Mouse (Mus musculus) CH12.LX (cell line): ENCODE results near the gene Ap1s3. TPM values are rescaled to one million over a fixed set of nuclear protein-coding genes. Genes with fewer than 3 reads are reported as not detected.

Source experiments
- DNase-seq: peaks from one replicate; pipeline ENCODE4 v3.0.0-alpha.2; 2013; ENCODE audit errors: extremely low read depth
- H3K27ac ChIP-seq: 2 replicates; pipeline ENCODE4 v1.5.1; 2012; ENCODE audit warnings: low read depth, mild to moderate bottlenecking, control low read depth, moderate library complexity; ENCODE audit not compliant: insufficient read depth
- H3K27me3 ChIP-seq: replicated peaks from 2 replicates; pipeline ENCODE3; 2012; ENCODE audit warnings: inconsistent platforms
- H3K36me3 ChIP-seq, 2 experiments: replicated peaks in 1 of 2; 2 replicates each; pipeline versions ENCODE3 to v1.6.1; 2012; ENCODE audit warnings: inconsistent platforms in 1 of 2, low read length in 1 of 2, mild to moderate bottlenecking in 1 of 2, mixed read lengths in 1 of 2, moderate library complexity in 1 of 2; ENCODE audit not compliant: control insufficient read depth in 1 of 2, insufficient read depth in 1 of 2
- H3K4me1 ChIP-seq, 2 experiments: 2 replicates each; pipeline ENCODE4 v1.6.1; 2012; ENCODE audit warnings: inconsistent platforms in 1 of 2, moderate library complexity in 1 of 2; ENCODE audit not compliant: insufficient read depth in 2 of 2, control insufficient read depth in 1 of 2
- H3K4me2 ChIP-seq: 2 replicates; pipeline ENCODE4 v1.6.1; 2012; ENCODE audit warnings: low read depth, mild to moderate bottlenecking, control low read depth; ENCODE audit not compliant: poor library complexity, insufficient read depth, severe bottlenecking
- H3K4me3 ChIP-seq, 3 experiments: fragments of 150-350 bp in 1 of 3; sonication (generic) in 1 of 3; replicated peaks in 1 of 3; 2 replicates each; pipeline versions ENCODE3 to v1.5.1; 2011 to 2012; ENCODE audit warnings: low read depth in 2 of 3, low read length in 2 of 3, mild to moderate bottlenecking in 2 of 3, moderate library complexity in 2 of 3, control low read depth in 1 of 3, improper control_type of control experiment in 1 of 3, inconsistent platforms in 1 of 3, mixed read lengths in 1 of 3; ENCODE audit not compliant: poor library complexity in 1 of 3
- H3K79me2 ChIP-seq: replicated peaks from 2 replicates; pipeline ENCODE4 v1.6.1; 2012; ENCODE audit warnings: mild to moderate bottlenecking, moderate library complexity; ENCODE audit not compliant: control insufficient read depth, poor library complexity, insufficient read depth, severe bottlenecking; ENCODE audit errors: extremely low read depth
- H3K9ac ChIP-seq: 2 replicates; pipeline ENCODE4 v1.6.1; 2012; ENCODE audit warnings: low read depth, mild to moderate bottlenecking, control low read depth, moderate library complexity; ENCODE audit not compliant: insufficient read depth
- H3K9me3 ChIP-seq: replicated peaks from 2 replicates; pipeline ENCODE3; 2012; ENCODE audit warnings: low read length, inconsistent platforms, mixed read lengths
- BHLHE40 ChIP-seq: IDR thresholded peaks from 2 replicates; pipeline ENCODE4 v1.6.1; 2011; ENCODE audit warnings: mild to moderate bottlenecking, low read depth, low read length, improper control_type of control experiment
- E2F4 ChIP-seq: IDR thresholded peaks from 2 replicates; pipeline ENCODE4 v1.6.1; 2011; ENCODE audit warnings: low read depth, low read length, improper control_type of control experiment; ENCODE audit not compliant: insufficient replicate concordance
- ETS1 ChIP-seq: conservative IDR thresholded peaks from 2 replicates; pipeline ENCODE4 v1.6.1; 2012; ENCODE audit warnings: low read depth, mild to moderate bottlenecking, inconsistent platforms, low read length, improper control_type of control experiment, moderate library complexity
- HCFC1 ChIP-seq: IDR thresholded peaks from 2 replicates; pipeline ENCODE4 v1.6.1; 2012; ENCODE audit warnings: low read depth, mild to moderate bottlenecking, inconsistent platforms, low read length, improper control_type of control experiment
- JUN ChIP-seq: IDR thresholded peaks from 2 replicates; pipeline ENCODE4 v1.6.1; 2011; ENCODE audit warnings: low read depth, mild to moderate bottlenecking, low read length, improper control_type of control experiment, moderate library complexity; ENCODE audit not compliant: insufficient read depth
- JUND ChIP-seq: conservative IDR thresholded peaks from 2 replicates; pipeline ENCODE4 v1.6.1; 2011; ENCODE audit warnings: low read depth, low read length, improper control_type of control experiment
- MAFK ChIP-seq: IDR thresholded peaks from 2 replicates; pipeline ENCODE4 v1.6.1; 2011; ENCODE audit warnings: low read length, improper control_type of control experiment; ENCODE audit not compliant: insufficient replicate concordance
- MAX ChIP-seq: IDR thresholded peaks from 2 replicates; pipeline ENCODE4 v1.6.1; 2011; ENCODE audit warnings: low read length, improper control_type of control experiment
- MAZ ChIP-seq: IDR thresholded peaks from 2 replicates; pipeline ENCODE4 v1.6.1; 2012; ENCODE audit warnings: low read depth, mild to moderate bottlenecking, inconsistent platforms, low read length, improper control_type of control experiment, moderate library complexity
- MEF2A ChIP-seq: IDR thresholded peaks from 2 replicates; pipeline ENCODE4 v1.6.1; 2014; ENCODE audit warnings: low read depth, mild to moderate bottlenecking, inconsistent platforms, low read length, improper control_type of control experiment, borderline replicate concordance
- MYC ChIP-seq: IDR thresholded peaks from 2 replicates; pipeline ENCODE4 v1.6.1; 2011; ENCODE audit warnings: low read depth, mild to moderate bottlenecking, improper control_type of control experiment, low read length
- NELFE ChIP-seq: IDR thresholded peaks from 2 replicates; pipeline ENCODE4 v1.6.1; 2011; ENCODE audit warnings: low read depth, low read length, improper control_type of control experiment
- POLR2A ChIP-seq: IDR thresholded peaks from 2 replicates; pipeline ENCODE4 v1.6.1; 2011; ENCODE audit warnings: low read depth, mild to moderate bottlenecking, improper control_type of control experiment, low read length
- RAD21 ChIP-seq: IDR thresholded peaks from 2 replicates; pipeline ENCODE4 v1.6.1; 2011; ENCODE audit warnings: low read depth, mild to moderate bottlenecking, low read length, improper control_type of control experiment, moderate library complexity
- RCOR1 ChIP-seq: conservative IDR thresholded peaks from 2 replicates; pipeline ENCODE4 v1.6.1; 2012; ENCODE audit warnings: low read depth, mild to moderate bottlenecking, inconsistent platforms, low read length, improper control_type of control experiment
- SMC3 ChIP-seq: IDR thresholded peaks from 2 replicates; pipeline ENCODE4 v1.6.1; 2011; ENCODE audit warnings: low read depth, low read length, improper control_type of control experiment
- TCF12 ChIP-seq: IDR thresholded peaks from 2 replicates; pipeline ENCODE4 v1.6.1; 2014; ENCODE audit warnings: low read depth, mild to moderate bottlenecking, inconsistent platforms, low read length, improper control_type of control experiment
- UBTF ChIP-seq: IDR thresholded peaks from 2 replicates; pipeline ENCODE4 v1.6.1; 2012; ENCODE audit warnings: low read depth, mild to moderate bottlenecking, inconsistent platforms, low read length, improper control_type of control experiment, moderate library complexity
- USF1 ChIP-seq: IDR thresholded peaks from 2 replicates; pipeline ENCODE4 v1.6.1; 2014; ENCODE audit warnings: low read depth, mild to moderate bottlenecking, inconsistent platforms, low read length, improper control_type of control experiment
- ZMIZ1 ChIP-seq: IDR thresholded peaks from 2 replicates; pipeline ENCODE4 v1.6.1; 2012; ENCODE audit warnings: low read depth, mild to moderate bottlenecking, inconsistent platforms, low read length, improper control_type of control experiment
- ZNF384 ChIP-seq: IDR thresholded peaks from 2 replicates; pipeline ENCODE4 v1.6.1; 2012; ENCODE audit warnings: low read depth, low read length, improper control_type of control experiment, inconsistent platforms
- dilution Hi-C: fragments of 300-500 bp; cut with MboI; formaldehyde crosslinking; loops from 2 replicates; pipeline ENCODE4 v1.14.3; 2020; ENCODE audit warnings: low sequenced_read_pairs; ENCODE audit not compliant: extremely low pct_unique_long_range_greater_than_20kb, extremely low pct_ligation_motif_present
- in situ Hi-C: fragments of 300-500 bp; cut with MboI; formaldehyde crosslinking; loops from 3 replicates; pipeline ENCODE4 v1.14.3; 2019; ENCODE audit warnings: low sequenced_read_pairs, low pct_ligation_motif_present, low pct_unique_long_range_greater_than_20kb, mixed read lengths
- polyA plus RNA-seq: library from polyadenylated mRNA; unstranded; fragments of >175 nt; gene quantifications from 2 replicates; pipeline ENCODE4 v1.2.1, GENCODE M21; 2012; ENCODE audit warnings: low read depth; ENCODE audit not compliant: insufficient read length
- total RNA-seq, 2 experiments: library from RNA; depleted of rRNA; stranded (reverse); fragments of 300-350 nt in 1 of 2; fragments of >200 nt in 1 of 2; gene quantifications; 2 replicates each; pipeline ENCODE4 v1.2.3; 2012 to 2014

Ap1s3 gene
- total and polyA plus RNA-seq, 3 experiments, result 10.5 to 36.6 (median 13.9) TPM

- H3K4me2 ChIP-seq, result no peak overlapping the region
- H3K9me3 ChIP-seq, result no peaks in the 10 kb centered on the region
- H3K4me1 ChIP-seq, result peaks cover 0 to 8% of the 10 kb centered on the region in 2 experiments; a peak in 2 of 4 replicates
- no peaks in the 10 kb centered on the region for H3K27me3 ChIP-seq
- dilution Hi-C loops, result no loop called here
- no peak overlapping the region for H3K9ac ChIP-seq
- H3K4me3 ChIP-seq, result no peak overlapping the region
- TF ChIP-seq E2F4, result no peak
- TF ChIP-seq MYC, result no peak
- no peak for TF ChIP-seq SMC3
- no peak overlapping the region for H3K27ac ChIP-seq
- H3K36me3 ChIP-seq, result peaks cover 47 to 85% of the 10 kb centered on the region in 2 experiments
- DNase-seq, result no peak
- no peaks in the 10 kb centered on the region for H3K79me2 ChIP-seq
- in situ Hi-C loops, result no loop called here
Observed at GRCm38 (mm10) chr1:79706707-79707106, 34.9 kb upstream of the Ap1s3 start.

GRCm38 (mm10) chr1:79704672-79705071 is 32.9 kb upstream of the Ap1s3 start:
- dilution Hi-C loops (no loop called here), in situ Hi-C loops (no loop called here)
- H3K27me3 ChIP-seq, result no peaks in the 10 kb centered on the region
- no peak for TF ChIP-seq USF1
- no peak for TF ChIP-seq MAZ
- no peak for TF ChIP-seq BHLHE40
- TF ChIP-seq NELFE, result no peak
- TF ChIP-seq MEF2A, result no peak
- no peak for TF ChIP-seq JUND
- TF ChIP-seq RCOR1, result no peak
- no peak for TF ChIP-seq SMC3
- no peak for TF ChIP-seq ZMIZ1
- TF ChIP-seq TCF12, result no peak
- no peak overlapping the region for H3K4me3 ChIP-seq
- H3K4me2 ChIP-seq, result no peak overlapping the region
- H3K27ac ChIP-seq, result no peak overlapping the region
- no peak overlapping the region for H3K9ac ChIP-seq
- DNase-seq, result no peak
- H3K9me3 ChIP-seq, result no peaks in the 10 kb centered on the region
- H3K4me1 ChIP-seq, result no peaks in the 10 kb centered on the region
- peaks cover 51 to 83% of the 10 kb centered on the region in 2 experiments for H3K36me3 ChIP-seq
- H3K79me2 ChIP-seq, result no peaks in the 10 kb centered on the region

GRCm38 (mm10) chr1:79703520-79703919 is 31.7 kb upstream of the Ap1s3 start:
- H3K4me2 ChIP-seq, result no peak overlapping the region
- TF ChIP-seq UBTF, result no peak
- no peak for TF ChIP-seq TCF12
- no peak for TF ChIP-seq ETS1
- no peak for TF ChIP-seq MAZ
- no peak for TF ChIP-seq MAX
- no peak for TF ChIP-seq BHLHE40
- no peak for TF ChIP-seq ZNF384
- no peak for TF ChIP-seq JUN
- TF ChIP-seq HCFC1, result no peak
- TF ChIP-seq MEF2A, result no peak
- TF ChIP-seq RAD21, result no peak
- TF ChIP-seq MAFK, result no peak
- no peak for TF ChIP-seq POLR2A
- TF ChIP-seq E2F4, result no peak
- TF ChIP-seq, all 38 proteins: peak for 0
- DNase-seq, result peak; percentile 29
- no peak overlapping the region for H3K27ac ChIP-seq
- in situ Hi-C loops, result no loop called here
- no peaks in the 10 kb centered on the region for H3K79me2 ChIP-seq
- dilution Hi-C loops, result no loop called here
- no peak overlapping the region for H3K9ac ChIP-seq
- H3K36me3 ChIP-seq, result peaks cover 48 to 80% of the 10 kb centered on the region in 2 experiments
- H3K9me3 ChIP-seq, result no peaks in the 10 kb centered on the region
- H3K4me1 ChIP-seq, result no peaks in the 10 kb centered on the region
- H3K4me3 ChIP-seq, result no peak overlapping the region
- H3K27me3 ChIP-seq, result no peaks in the 10 kb centered on the region
